Mouse (Mus musculus): Measurements from ENCODE around the gene St8sia1.

The St8sia1 gene

DNA sequence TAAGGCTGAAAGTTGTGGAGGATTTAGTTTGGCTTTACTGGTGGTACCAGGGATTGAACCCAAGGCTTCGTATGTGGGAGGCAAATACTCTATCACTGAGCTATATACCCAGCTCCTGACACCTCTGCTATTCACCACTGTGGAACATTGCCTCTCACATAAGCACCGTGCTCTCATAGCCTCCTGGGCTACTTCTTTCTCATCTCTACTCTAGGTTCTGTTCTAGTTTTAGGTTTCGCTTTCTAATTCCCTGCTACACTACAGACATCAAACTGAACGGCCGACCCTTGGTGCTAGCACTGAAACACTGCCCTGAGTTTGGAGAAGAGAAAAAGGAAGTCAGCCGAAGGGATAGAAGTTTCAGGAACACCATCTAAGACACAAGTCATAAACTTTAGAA lies 99.1 kb downstream of the St8sia1 start:
- no peak for DNase-seq (ENCODE audit: low read depth, low spot score)

DNA sequence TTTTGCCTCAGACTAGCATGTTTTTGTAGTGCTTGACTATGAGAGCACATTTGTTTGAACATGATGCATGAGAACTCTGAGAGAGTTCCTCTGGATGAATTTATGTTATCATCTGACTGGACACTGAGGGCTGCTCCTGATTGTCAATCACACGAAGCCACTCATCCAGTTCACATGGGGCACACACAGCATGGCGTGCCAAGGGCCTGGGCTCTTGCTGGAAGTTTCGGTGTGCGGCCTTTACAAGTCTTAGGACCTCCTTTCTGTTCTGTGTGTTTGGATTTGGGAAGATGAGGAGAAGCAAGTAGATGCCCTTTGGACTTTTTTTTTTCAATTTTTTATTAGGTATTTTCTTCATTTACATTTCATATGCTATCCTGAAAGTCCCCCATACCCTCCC lies 100.4 kb downstream of the St8sia1 start:
- no peak for DNase-seq (ENCODE audit: low read depth, low spot score)

DNA sequence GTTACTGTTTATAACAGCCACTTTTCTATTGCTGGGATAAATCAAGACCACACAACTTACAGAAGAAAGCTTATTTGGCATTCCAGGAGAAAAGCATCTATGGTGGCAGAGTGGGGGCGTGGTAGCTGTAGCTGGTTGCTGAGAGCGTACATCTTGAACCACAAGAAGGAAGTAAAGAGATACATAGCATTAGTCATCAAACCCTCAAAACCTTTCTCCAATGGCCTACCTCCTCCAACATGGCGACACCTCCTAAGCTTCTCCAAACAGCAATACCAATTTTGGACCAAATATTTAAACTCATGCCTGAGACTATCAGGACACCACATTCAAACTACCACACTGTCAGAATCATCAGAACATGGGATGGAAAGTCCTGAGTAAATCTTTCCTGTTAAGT lies 102.0 kb downstream of the St8sia1 start:
- DNase-seq (ENCODE audit: low read depth, low spot score): no peak

DNA sequence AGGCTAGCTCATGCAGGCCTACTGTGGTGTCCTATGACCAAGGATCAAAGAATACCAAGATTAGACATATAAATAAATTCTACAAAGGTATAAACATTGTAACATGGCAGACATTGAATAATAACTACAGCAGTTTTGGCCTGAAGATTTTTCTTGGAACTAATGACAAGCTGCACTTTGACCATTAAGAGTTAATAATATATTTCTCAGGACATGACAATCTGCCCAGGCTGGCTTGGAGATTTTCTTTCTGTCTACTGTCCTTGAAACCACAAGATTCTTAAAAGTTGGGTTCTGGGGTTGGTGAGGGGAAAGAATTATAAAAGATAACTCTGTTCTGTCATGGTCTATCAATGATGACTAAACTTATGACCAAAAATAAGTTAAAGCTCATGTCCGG lies 103.9 kb downstream of the St8sia1 start:
- no peak for DNase-seq (ENCODE audit: low read depth, low spot score)

DNA sequence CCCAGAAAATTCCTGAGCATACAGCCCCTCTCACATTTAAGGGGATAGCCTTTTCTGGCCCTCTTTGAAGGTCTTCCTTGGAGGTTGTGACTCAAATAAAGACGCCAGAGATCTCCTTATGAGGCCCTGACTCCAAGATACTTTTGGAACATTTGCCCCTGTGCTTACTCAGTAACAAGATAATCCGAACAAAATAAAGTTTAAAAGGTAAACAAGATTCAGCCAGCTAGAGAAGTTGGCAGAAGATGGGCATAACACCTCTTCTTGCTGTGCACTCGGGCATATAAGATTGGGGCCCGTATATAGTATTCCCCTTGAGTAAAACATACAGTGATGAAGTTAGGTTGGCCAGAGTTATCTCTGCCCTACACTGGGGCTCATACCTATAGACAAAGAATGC lies 104.3 kb downstream of the St8sia1 start:
- no peak for DNase-seq (ENCODE audit: low read depth, low spot score)

DNA sequence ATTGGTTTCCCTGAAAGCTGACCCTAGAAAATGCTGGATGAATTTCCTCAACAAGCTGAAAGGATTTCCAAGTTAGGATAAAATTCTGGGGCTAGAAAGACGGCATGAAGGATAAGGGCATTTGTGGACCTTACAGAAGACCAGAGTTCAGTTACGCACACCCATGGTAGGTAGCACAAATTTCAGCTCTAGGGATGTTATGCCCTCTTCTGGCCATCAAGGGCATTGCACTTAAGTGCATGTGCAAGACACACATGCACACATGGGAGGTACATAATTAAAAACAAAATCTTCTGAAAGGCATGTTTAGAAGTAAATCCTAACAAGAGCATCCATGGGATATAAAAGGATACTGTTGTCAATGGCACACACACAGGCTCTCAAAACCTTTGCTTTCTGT lies 105.3 kb downstream of the St8sia1 start:
- DNase-seq (ENCODE audit: low read depth, low spot score): no peak

DNA sequence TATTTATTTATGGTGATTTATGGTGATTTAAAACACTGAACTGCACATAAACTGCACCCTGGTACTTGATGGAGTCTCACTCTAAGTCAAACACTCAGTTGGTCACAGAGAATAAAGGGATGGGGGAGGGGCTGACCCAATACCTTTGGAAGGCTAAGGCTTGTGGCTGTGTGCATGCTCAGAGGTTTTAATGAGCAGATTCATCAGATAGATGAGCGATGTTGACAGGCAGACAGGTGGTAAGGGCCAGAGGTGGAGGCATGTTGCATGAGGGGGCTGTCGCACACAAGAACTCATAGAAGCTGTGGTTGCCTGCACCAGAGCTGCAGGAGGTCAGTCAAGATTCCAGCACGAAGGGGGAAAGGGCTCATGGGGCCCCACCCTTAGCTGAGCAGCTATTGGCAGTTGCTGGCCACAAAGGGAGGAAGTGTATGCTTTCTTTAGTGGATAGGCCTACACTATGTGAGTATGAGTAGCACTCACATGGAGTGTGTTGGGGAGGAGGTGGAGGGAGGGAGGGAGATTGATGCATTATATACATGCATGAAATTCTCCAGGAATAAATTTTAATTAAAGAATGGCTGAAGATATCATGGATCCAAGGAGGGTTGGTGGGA lies 107.9 kb downstream of the St8sia1 start:
- no peak for DNase-seq (ENCODE audit: low read depth, low spot score)

DNA sequence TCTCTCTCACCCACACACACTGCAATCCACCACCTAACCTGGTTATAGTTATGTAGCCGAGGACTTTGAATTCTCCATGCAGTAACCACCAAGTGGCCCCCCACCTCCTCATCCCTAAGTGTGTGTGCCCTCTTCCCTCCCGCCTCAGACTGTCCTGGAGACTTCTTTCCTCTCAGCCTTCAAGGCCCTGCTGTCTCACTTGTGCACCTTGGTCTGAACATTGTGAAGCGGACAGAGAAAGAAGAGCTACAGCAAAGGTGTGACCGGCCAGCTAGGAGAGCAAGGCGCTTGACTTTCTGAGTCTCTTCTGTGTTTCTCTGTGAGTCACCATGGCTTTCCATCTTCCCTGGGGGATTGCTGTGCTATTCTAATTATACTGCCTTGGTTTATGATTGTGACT lies 108.5 kb downstream of the St8sia1 start:
- no peak for DNase-seq (ENCODE audit: low read depth, low spot score)

DNA sequence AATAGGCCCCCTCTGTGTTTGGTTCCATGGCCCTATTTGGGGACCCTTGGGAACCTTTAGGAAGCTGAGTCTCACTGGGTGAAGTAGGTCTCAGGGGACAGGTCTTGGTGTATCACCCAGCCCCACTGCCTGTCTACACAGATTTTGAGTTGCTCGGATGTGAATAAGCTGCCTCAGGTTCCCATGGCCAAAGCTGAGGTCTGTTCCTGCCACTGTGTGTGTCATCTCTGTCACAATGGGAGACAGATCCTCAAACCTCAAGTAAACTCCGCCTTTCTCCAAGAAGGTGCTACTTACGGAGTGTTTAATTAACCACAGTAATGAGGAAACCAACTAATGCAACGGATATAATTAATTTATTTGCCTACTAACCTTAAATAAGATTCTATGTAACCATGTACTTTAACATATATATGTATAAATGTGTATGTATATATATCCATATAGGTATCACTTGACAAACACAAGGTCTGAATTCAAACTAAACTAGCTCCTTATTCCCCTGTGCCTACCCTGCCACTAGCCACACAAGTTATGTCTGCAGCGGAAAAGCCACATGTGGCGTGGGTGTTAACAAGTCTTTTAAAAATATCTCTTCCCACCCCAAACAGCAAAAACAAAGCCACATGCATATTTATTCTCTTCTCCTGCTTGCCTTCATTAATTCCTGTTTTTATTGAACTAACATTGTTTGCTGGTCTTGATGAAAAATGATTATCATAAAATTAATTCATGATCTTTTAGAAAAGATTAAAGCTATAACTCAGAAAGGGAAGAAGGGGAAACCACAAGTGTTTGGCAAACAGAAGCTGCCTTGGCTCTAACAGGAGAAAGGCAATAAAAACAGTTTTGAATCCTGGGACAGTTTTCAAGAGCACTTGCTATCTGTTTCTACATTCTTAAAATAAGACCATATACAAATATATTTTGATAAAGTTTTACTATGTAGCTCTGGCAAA lies 111.6 kb downstream of the St8sia1 start:
- peak; percentile 35 for DNase-seq (ENCODE audit: low read depth, low spot score)

DNA sequence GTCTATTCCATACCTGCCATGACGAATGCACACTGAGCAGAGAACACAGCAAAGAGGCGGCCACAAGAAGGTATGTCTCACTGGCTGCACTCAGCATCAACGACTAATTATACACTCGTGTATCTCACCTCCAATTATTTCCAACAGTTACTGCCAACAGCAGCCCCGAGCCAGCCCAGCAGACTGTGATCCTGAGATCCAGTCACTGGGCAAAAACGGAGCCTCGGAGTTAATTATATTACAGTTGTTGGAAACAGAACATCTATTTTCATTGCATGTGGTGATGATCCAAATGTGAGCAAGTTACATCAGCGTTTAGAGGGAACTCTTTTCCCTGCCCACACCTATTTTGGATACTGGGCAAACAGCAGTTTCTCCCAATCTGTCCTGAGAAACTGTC lies 113.8 kb downstream of the St8sia1 start:
- DNase-seq (ENCODE audit: low read depth, low spot score): peak; percentile 60

DNA sequence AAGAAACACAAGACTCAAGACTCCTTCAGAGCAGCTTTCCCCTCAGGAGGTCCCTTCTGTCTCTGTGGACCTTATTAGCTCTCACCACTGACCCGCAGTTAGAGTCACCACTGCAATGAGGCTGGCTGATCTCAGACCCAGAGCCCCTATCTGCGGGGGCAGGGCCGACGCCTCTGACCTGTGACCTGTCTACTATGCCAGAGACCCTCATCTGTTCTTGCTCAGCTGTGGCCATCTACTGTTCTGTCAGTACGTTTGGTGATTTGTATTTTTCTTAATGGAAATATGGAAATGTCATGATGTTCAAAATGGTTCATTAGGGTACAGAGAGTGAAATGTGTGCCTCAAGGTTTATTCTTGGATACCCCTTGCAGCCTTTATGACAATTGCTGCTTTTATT lies 114.9 kb downstream of the St8sia1 start:
- no peak for DNase-seq (ENCODE audit: low read depth, low spot score)

DNA sequence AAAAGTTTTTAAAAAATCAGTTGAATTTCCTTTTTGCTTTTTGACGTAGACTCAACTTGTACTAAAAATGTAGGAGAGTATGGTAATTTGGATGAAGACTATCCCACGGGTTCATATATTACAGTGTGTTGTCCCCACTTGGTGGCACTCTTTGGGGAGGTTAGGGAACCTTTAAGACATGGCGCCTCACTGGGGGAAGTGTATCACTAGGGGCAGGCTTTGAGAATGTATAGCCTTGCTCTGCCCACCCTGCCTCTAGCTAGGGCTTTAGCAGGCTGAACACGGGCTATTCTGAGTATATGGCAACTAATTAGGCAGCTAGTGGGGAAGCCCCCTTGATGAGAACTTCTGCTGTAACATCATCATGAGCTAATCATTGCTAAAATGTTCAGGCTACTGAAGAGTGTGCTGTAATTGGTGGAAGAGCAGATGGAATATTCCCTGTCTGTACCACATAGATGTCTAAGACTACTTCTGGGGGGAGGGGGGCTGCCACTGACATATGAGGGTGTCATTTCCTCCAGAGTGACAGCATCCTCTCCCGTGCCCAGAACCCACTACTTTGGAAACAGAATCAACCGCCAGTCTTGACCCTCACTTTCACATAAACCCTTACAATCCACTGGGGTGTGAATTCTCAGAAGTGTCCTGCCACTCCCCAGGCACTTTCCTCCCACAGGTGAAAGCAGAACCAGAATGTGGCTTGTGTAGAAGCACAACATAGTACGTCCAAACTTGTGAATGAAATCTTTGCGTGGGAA lies 116.2 kb downstream of the St8sia1 start:
- DNase-seq (ENCODE audit: low read depth, low spot score): no peak

DNA sequence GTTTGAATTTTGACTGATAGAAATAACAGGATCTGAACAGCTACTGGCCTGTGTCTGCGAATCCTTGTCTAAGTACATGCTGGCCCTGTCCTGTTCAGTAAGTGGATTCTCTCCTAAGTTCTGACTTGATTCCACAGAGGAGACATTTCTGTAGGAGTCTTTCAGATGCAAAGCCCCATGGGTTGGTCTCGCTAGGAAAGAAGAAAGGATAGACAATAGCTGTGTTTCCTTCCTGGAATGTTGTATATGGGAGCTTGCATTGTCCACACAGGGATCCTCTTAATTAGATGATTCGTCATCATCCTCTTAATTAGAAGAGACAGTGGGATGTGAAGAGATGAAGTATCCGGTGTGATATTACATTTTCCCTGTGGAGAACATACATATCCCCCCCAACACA lies 117.4 kb downstream of the St8sia1 start:
- DNase-seq (ENCODE audit: low read depth, low spot score): no peak

DNA sequence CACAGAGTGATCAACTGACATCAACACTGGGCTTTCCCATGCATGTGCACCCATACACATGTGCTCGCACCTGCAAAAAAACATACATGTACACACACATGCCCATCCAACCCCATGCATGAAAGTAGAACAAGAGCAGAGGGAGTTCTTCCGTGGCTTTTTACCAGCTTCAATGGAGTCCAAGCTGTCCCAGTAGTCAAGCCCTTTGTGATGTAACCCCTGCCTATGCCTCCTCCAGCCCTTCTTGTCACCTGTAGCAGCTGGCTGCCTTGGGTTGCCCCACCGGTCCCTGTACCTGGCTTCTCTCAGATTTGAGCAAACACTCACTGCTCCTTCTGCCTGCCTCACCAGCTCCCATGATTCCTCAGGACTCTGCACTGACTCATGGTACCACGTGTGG lies 119.2 kb downstream of the St8sia1 start:
- DNase-seq (ENCODE audit: low read depth, low spot score): no peak

DNA sequence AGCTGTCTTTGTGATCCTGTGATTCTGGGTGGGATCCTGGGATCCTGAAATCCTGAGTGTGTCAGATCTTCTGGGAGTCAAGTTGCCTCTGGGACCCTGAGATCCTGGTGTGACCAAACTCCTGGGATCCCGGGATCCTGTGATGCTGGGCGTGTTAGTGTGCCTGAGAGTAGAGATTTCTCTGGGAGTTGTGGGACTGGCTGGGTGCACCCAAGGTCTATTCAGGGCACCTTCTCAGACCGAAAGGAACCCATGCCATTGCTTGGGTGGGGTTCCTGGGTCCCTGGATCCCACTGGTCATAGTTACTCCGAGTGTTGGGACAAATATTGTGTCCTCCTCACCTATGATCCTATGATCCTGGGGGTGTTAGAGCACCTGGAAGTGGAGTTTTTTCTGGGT lies 120.2 kb downstream of the St8sia1 start:
- no peak for DNase-seq (ENCODE audit: low read depth, low spot score)

DNA sequence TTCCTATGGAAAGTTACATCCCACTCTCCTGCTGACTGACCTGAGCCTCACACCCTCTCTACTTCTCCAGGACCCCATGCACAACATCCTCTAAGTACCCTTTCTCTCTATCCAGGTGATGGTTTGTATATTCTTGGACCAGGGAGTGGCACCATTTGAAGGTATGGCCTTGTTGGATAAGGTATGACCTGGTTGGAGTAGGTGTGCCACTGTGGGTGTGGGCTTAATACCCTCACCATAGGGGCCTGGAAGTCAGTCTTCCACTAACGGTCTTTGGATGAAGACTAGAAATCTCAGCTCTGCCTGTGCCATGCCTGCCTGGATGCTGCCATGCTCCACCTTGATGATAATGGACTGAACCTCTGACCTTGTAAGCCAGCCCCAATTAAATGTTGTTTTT lies 125.8 kb downstream of the St8sia1 start:
- no peak for DNase-seq (ENCODE audit: low read depth, low spot score)

DNA sequence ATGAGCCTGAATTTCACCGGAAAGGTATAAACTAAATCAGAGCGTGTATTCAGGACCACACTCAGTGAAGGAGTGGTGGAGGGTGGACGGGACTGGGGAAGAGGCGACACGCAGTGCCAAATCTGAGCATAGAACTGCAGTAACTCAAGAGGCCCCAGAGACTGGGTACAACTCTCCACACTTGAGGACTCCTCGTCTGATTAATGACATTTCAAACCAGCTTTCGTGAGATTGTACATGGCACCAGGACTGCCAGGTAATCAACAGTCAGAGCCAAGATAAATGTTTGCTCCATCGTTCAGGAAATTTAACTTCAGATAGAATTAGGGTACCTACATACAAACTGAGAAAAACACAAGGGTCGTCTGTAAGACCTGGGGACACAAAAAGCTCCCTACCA lies 126.9 kb downstream of the St8sia1 start:
- no peak for DNase-seq (ENCODE audit: low read depth, low spot score)

DNA sequence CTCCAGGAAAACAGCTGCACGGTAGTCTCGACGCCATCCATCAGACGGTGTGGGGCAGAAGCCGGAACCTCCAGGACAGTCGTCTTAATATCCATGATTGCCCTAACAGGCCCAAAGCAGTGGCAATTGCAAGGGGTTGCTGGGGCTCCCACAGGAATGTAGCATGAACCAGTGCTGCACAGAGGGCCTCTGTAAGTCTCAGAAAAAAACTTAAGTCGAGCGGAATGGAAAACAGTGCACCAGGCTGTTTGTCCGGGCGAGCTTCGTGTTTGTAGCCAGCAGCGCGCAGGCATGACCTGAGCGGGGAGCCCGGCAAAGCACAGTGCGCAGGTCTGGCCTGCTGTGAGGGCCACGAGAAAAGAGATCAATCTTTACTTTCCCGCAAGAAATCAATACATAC lies 128.5 kb downstream of the St8sia1 start:
- no peak for DNase-seq (ENCODE audit: low read depth, low spot score)

DNA sequence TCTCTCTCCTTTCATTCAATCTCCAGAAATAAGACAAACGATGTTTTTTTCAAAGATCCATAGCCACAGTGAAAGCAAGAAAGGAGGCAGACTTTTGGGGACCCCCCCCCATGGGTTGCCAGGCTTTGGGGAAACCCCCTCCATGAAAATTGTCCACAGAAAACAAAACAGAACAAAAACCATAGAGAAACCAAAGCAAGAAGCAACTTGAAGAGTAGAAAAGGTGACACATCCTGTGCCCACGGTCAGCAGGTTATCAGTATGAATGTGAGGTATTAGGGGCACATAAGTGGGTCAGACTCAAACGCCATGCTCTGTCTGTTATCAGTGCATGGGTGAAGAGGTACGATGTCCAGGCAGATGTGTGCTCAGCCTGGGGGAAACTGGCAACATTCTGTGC lies 129.3 kb downstream of the St8sia1 start:
- no peak for DNase-seq (ENCODE audit: low read depth, low spot score)

DNA sequence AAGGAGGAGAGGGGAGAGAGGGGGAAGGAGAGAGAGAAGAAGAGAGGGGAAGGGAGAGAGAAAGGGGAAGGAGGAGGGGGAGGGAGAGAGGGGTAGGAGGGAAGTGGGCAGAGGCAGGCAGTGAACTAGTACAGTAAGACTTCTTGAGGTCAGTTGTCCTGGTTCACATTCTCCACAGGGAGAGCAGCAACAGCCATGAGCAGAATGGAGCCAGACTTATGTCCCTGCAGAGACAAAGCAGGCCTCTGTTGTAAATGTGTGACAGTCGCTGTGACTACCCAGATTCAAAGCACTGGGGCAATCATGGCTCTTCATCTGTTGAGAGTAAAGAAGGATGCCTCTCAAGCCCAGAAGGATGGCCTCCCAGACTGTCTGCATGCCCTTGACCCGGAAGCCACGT lies 132.5 kb downstream of the St8sia1 start:
- DNase-seq (ENCODE audit: low read depth, low spot score): no peak

DNA sequence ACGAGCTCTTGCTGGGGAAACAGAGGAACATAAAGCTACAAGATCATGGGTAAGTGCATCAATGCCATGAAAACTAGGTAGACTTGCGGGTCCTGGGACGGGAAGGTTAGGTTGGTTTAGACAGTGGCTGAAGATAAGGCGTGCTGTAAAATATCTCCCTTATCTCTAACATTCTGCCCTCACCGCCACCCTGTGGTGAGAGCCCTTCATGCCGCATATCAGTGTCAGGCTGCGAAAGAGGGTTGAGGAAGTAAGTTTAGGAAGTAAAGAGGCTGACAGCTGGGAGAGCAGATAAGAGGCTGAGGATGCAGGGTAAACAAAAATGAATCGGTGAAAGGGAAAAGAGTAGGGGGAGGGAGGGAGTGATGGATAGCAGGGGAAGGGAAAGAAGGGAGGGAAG lies 133.0 kb downstream of the St8sia1 start:
- DNase-seq (ENCODE audit: low read depth, low spot score): no peak

DNA sequence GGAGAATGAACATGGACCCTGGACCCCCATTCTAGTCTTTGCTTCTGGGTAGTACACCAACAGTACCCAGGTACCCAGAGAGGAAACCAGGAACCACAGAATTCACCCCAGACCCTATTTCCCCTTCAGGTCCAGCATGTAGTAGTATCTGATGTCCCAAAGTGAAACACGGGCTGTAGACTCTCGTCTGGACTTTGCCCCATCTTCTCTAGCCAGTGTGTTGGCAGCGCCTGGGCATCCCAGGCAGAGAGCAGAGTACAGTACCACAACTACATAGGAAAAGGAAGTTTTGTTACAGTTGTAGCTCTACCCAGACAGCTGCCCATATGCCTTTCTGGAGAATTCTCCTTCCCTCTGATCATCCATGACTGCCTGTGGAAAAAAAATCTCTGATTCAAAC lies 134.0 kb downstream of the St8sia1 start:
- DNase-seq (ENCODE audit: low read depth, low spot score): no peak

DNA sequence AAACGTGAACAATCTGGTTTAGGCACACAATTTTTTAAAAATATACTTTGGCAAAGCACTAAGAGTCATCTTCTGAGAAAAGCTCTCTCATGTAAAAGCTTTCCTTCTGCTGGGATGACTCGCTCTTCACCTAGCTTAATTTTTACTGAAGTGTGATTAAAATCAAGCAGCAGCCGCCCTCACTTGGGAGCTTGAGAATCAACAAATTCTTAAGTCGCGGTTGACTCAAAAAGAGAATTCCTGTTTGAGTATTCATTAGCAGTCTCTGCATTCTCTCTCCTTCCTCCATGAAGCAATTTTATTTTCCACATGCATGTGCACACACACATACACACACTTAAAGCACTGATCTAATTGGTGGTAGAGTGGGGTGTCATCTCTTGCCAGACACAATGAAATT lies 138.8 kb downstream of the St8sia1 start:
- DNase-seq (ENCODE audit: low read depth, low spot score): peak; percentile 27
